Mouse (Mus musculus): Measurements from ENCODE around the gene Atp5d.

DNA sequence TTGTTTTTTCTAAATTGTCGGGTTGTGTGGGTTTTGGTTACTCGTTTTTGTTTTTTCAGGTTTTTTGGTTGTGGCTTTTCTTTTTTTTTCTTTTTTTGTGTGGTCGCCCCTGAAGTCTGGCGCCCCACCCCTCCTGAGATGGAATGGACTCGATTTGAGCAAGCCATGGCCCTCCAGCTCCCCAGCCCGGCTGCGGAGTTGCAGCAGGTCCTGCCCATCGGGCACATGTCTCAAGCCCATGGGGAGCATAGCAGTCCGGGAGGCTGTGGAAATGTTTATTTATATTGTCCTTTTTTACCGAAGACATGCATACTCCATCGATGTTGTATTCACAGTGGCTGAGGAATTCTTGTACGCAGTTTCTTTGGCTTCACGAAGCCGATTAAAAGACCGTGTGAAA lies 32.8 kb downstream of the Atp5d start:
- TF ChIP-seq CTCF (IDR thresholded peaks at IDR 0.05; ENCODE audit: low read depth) (no peak), EP300 (IDR thresholded peaks at IDR 0.05; ENCODE audit: low read depth) (no peak)
